Mouse (Mus musculus) bone marrow macrophage, adult 2 months (primary cell): ENCODE measurements around the gene Pip4p1.
"Not testable (repeated sequence)": the region's sequence is repeated elsewhere in the genome, so short reads cannot be mapped to it uniquely, and the experiment has no call there.

Experiments used
- CTCF ChIP-seq: IDR thresholded peaks from 2 replicates; pipeline ENCODE4 v1.5.1; 2012; ENCODE audit warnings: low read depth, mild to moderate bottlenecking, low read length, moderate library complexity
- POLR2A ChIP-seq: IDR thresholded peaks from 2 replicates; pipeline ENCODE4 v1.6.1; 2012; ENCODE audit warnings: mild to moderate bottlenecking, low read depth, low read length, borderline replicate concordance

GRCm38 (mm10) chr14:50955942-50956508, 25.4 kb upstream of the Pip4p1 start, which contains the start of gene Pnp2:
- TF ChIP-seq POLR2A, CTCF: not testable (repeated sequence)
